9 mouse cellular contexts compared by ENCODE assay signal in genomic region chr6:145255952-145256700, GRCm38 (mm10). TPM values are rescaled to one million over a fixed set of nuclear protein-coding genes. Genes with fewer than 3 reads are reported as not detected.
DNase-seq lines count a peak whose midpoint lies in the region; ATAC-seq and TF ChIP-seq lines count a peak whose summit lies in the region.
"Had no signal": no experiment of that assay in that cellular context is flagged by ENCODE, and none has a peak within 500 bp of the region (broad histone marks: within the 10 kb centered on the region; RNA-seq: fewer than 3 reads in every experiment).

No protein-coding gene starts in this region.

- no peak for ATAC-seq in liver, embryonic 14.5 days (ENCODE audit: insufficient read depth)
- ATAC-seq in liver, embryonic 12.5 days: no peak
- peak; percentile 95 for ATAC-seq in intestine, embryonic 15.5 days
- ATAC-seq in stomach, embryonic 15.5 days (ENCODE audit: insufficient read depth, low FRiP score, low read depth): peak; percentile 90

- no peaks in the 10 kb centered on the region for H3K9me3 ChIP-seq in liver, embryonic 14.5 days (ENCODE audit: control insufficient read depth, low read length)
- H3K9me3 ChIP-seq in liver, embryonic 12.5 days (replicated peaks): no peaks in the 10 kb centered on the region
- no peaks in the 10 kb centered on the region for H3K9me3 ChIP-seq in intestine, embryonic 15.5 days
- no peaks in the 10 kb centered on the region for H3K9me3 ChIP-seq in stomach, embryonic 15.5 days

- no peak for DNase-seq in liver, embryonic 14.5 days (ENCODE audit: low read depth in 3 of 3, low spot score in 3 of 3)
- DNase-seq in kidney, postnatal 4 days: peak; percentile 15 to 32
- no peak for DNase-seq in embryo, embryonic 10.5 days (ENCODE audit: low spot score)
- no peak for DNase-seq in right cerebral cortex, adult 18-20 months
- DNase-seq: embryo, embryonic 11 days; right cerebral cortex, postnatal 25 days had no signal

- 0 out of 2 replicates have a peak, but pooled peaks have one; percentile 21 for TF ChIP-seq CTCF in liver, embryonic 14.5 days (IDR thresholded peaks at IDR 0.05; ENCODE audit: low read depth)

- no peak overlapping the region for H3K4me2 ChIP-seq in liver, embryonic 14.5 days (ENCODE audit: low read depth)
- H3K4me2 ChIP-seq in liver, embryonic 12.5 days: no peak overlapping the region
- no peak overlapping the region; the same call in 1 of the 2 replicates for H3K4me2 ChIP-seq in intestine, embryonic 15.5 days (replicated peaks)
- no peak overlapping the region for H3K4me2 ChIP-seq in stomach, embryonic 15.5 days

- H3K36me3 ChIP-seq in liver, embryonic 14.5 days (replicated peaks; ENCODE audit: control insufficient read depth, insufficient read depth, low read depth): no peaks in the 10 kb centered on the region
- no peaks in the 10 kb centered on the region for H3K36me3 ChIP-seq in liver, embryonic 12.5 days
- H3K36me3 ChIP-seq in intestine, embryonic 15.5 days: no peaks in the 10 kb centered on the region
- no peaks in the 10 kb centered on the region for H3K36me3 ChIP-seq in stomach, embryonic 15.5 days

- H3K9ac ChIP-seq in liver, embryonic 14.5 days (replicated peaks): no peak overlapping the region
- H3K9ac ChIP-seq in liver, embryonic 12.5 days: no peak overlapping the region
- H3K9ac ChIP-seq in intestine, embryonic 15.5 days: no peak overlapping the region
- no peak overlapping the region for H3K9ac ChIP-seq in stomach, embryonic 15.5 days

- no peak overlapping the region for H3K27ac ChIP-seq in liver, embryonic 14.5 days
- no peak overlapping the region for H3K27ac ChIP-seq in liver, embryonic 12.5 days
- H3K27ac ChIP-seq in intestine, embryonic 15.5 days: peak overlapping the region; percentile 49
- H3K27ac ChIP-seq in stomach, embryonic 15.5 days: peak overlapping the region; percentile 68; the same call in 1 of the 2 replicates

- TF ChIP-seq EP300 in liver, embryonic 14.5 days (IDR thresholded peaks at IDR 0.05; ENCODE audit: low read depth): no peak

- WGBS in liver, embryonic 14.5 days (ENCODE audit: insufficient replicate concordance): 61% methylated on average over 13 of the region's 13 CpGs
- 70% methylated on average over 13 of the region's 13 CpGs for WGBS in liver, embryonic 12.5 days (ENCODE audit: insufficient replicate concordance)
- WGBS in intestine, embryonic 15.5 days: 59% methylated on average over 13 of the region's 13 CpGs
- WGBS in stomach, embryonic 15.5 days: 62% methylated on average over 13 of the region's 13 CpGs

- H3K4me3 ChIP-seq in liver, embryonic 14.5 days (ENCODE audit: insufficient read depth in 1 of 2, low read depth in 2 of 2, low read length in 2 of 2): no peak overlapping the region
- H3K4me3 ChIP-seq in liver, embryonic 12.5 days: no peak overlapping the region
- no peak overlapping the region for H3K4me3 ChIP-seq in intestine, embryonic 15.5 days (replicated peaks)
- no peak overlapping the region for H3K4me3 ChIP-seq in stomach, embryonic 15.5 days (replicated peaks)

- peaks cover 0 to 4% of the 10 kb centered on the region in 2 experiments; a peak in 2 of 4 replicates for H3K4me1 ChIP-seq in liver, embryonic 14.5 days (replicated peaks; ENCODE audit: control insufficient read depth in 2 of 2, insufficient read depth in 2 of 2, low read length in 1 of 2)
- H3K4me1 ChIP-seq in liver, embryonic 12.5 days: peaks cover 5% of the 10 kb centered on the region; the same call in 1 of the 2 replicates
- H3K4me1 ChIP-seq in intestine, embryonic 15.5 days (replicated peaks): peaks cover 9% of the 10 kb centered on the region; the same call in 1 of the 2 replicates
- H3K4me1 ChIP-seq in stomach, embryonic 15.5 days: peaks cover 2% of the 10 kb centered on the region; the same call in 1 of the 2 replicates

- no peaks in the 10 kb centered on the region for H3K27me3 ChIP-seq in liver, embryonic 14.5 days (ENCODE audit: control insufficient read depth, insufficient read depth, low read length)
- H3K27me3 ChIP-seq in liver, embryonic 12.5 days (replicated peaks): peaks cover 6% of the 10 kb centered on the region; the same call in 1 of the 2 replicates
- H3K27me3 ChIP-seq in intestine, embryonic 15.5 days (replicated peaks): no peaks in the 10 kb centered on the region
- no peaks in the 10 kb centered on the region for H3K27me3 ChIP-seq in stomach, embryonic 15.5 days (replicated peaks)

RNA-seq across cellular contexts. Expression of gene Kras, which starts 6.1 kb away (rescaled TPM):
- polyA plus RNA-seq in liver, embryonic 14.5 days (2012; rRNA removed): 12.1 and 17.8 TPM in 2 replicates
- 47.0 and 52.2 TPM in 2 replicates for polyA plus RNA-seq in liver, embryonic 14.5 days (2014; fragmentation: Nextera tagmentation; extraction: Ambion mirVana)
- polyA plus RNA-seq in liver, embryonic 12.5 days (2016; fragmentation: Nextera tagmentation; extraction: Ambion mirVana): 74.5 and 75.9 TPM in 2 replicates
- polyA plus RNA-seq in intestine, embryonic 15.5 days (2015; fragmentation: Nextera tagmentation; extraction: Ambion mirVana): 67.6 and 68.6 TPM in 2 replicates
- polyA plus RNA-seq in stomach, embryonic 15.5 days (2015; fragmentation: Nextera tagmentation; extraction: Ambion mirVana): 65.8 and 66.8 TPM in 2 replicates

RNA-seq across cellular contexts. Expression of gene Etfrf1, which starts 45.2 kb away (rescaled TPM):
- 5.2 and 7.2 TPM in 2 replicates for polyA plus RNA-seq in liver, embryonic 14.5 days (2012; rRNA removed)
- 12.3 and 13.3 TPM in 2 replicates for polyA plus RNA-seq in liver, embryonic 14.5 days (2014; fragmentation: Nextera tagmentation; extraction: Ambion mirVana)
- 16.6 and 16.7 TPM in 2 replicates for polyA plus RNA-seq in liver, embryonic 12.5 days (2016; fragmentation: Nextera tagmentation; extraction: Ambion mirVana)
- polyA plus RNA-seq in intestine, embryonic 15.5 days (2015; fragmentation: Nextera tagmentation; extraction: Ambion mirVana): 42.8 and 43.1 TPM in 2 replicates
- 36.1 and 36.6 TPM in 2 replicates for polyA plus RNA-seq in stomach, embryonic 15.5 days (2015; fragmentation: Nextera tagmentation; extraction: Ambion mirVana)

RNA-seq across cellular contexts. Expression of gene Casc1, which starts 45.3 kb away (rescaled TPM):
- 0.19 and 0.28 TPM in 2 replicates for polyA plus RNA-seq in liver, embryonic 14.5 days (2012; rRNA removed)
- 0.09 and 0.13 TPM in 2 replicates for polyA plus RNA-seq in liver, embryonic 14.5 days (2014; fragmentation: Nextera tagmentation; extraction: Ambion mirVana)
- 0.13 TPM in 2 replicates for polyA plus RNA-seq in liver, embryonic 12.5 days (2016; fragmentation: Nextera tagmentation; extraction: Ambion mirVana)
- 0.14 and 0.20 TPM in 2 replicates for polyA plus RNA-seq in intestine, embryonic 15.5 days (2015; fragmentation: Nextera tagmentation; extraction: Ambion mirVana)
- 0.19 and 0.49 TPM in 2 replicates for polyA plus RNA-seq in stomach, embryonic 15.5 days (2015; fragmentation: Nextera tagmentation; extraction: Ambion mirVana)

Comparison
In these comparisons a context has a peak if more than half of its experiments do, and no peak if none do; other contexts are left out.
1. ATAC-seq: peak in intestine, embryonic 15.5 days (single experiment) and stomach, embryonic 15.5 days (single experiment); none in liver, embryonic 14.5 days (single experiment) and liver, embryonic 12.5 days (single experiment).
2. DNase-seq: peak in kidney, postnatal 4 days (2 of 2); none in liver, embryonic 14.5 days (0 of 3), embryo, embryonic 10.5 days (single experiment) and right cerebral cortex, adult 18-20 months (single experiment).
3. H3K27ac ChIP-seq: peak in intestine, embryonic 15.5 days (single experiment) and stomach, embryonic 15.5 days (single experiment); none in liver, embryonic 14.5 days (single experiment) and liver, embryonic 12.5 days (single experiment).